Mouse (Mus musculus) ES-Bruce4 (cell line): Measurements from ENCODE around the gene Ceacam1. TPM values are rescaled to one million over a fixed set of nuclear protein-coding genes. Genes with fewer than 3 reads are reported as not detected.

Experiments
- H3K27ac ChIP-seq: 2 replicates; pipeline ENCODE4 v1.5.1; 2012; ENCODE audit warnings: low read length, inconsistent platforms; ENCODE audit not compliant: insufficient read depth
- H3K27me3 ChIP-seq: 2 replicates; pipeline ENCODE4 v1.6.1; 2012; ENCODE audit warnings: mild to moderate bottlenecking, low read length, inconsistent platforms; ENCODE audit not compliant: control insufficient read depth, poor library complexity, insufficient read depth, severe bottlenecking
- H3K36me3 ChIP-seq: 2 replicates; pipeline ENCODE4 v1.6.1; 2012; ENCODE audit warnings: inconsistent platforms, mild to moderate bottlenecking, low read length, moderate library complexity; ENCODE audit not compliant: control insufficient read depth, poor library complexity, insufficient read depth, severe bottlenecking
- H3K4me1 ChIP-seq: one replicate; pipeline ENCODE4 v1.8.1; 2011; ENCODE audit warnings: low read length; ENCODE audit not compliant: control insufficient read depth, insufficient read depth
- H3K4me3 ChIP-seq: 2 replicates; pipeline ENCODE4 v1.5.1; 2011; ENCODE audit warnings: low read depth, mild to moderate bottlenecking, low read length
- H3K9ac ChIP-seq: 2 replicates; pipeline ENCODE4 v1.6.1; 2012; ENCODE audit warnings: low read depth, mild to moderate bottlenecking, inconsistent platforms; ENCODE audit not compliant: poor library complexity, severe bottlenecking
- H3K9me3 ChIP-seq: replicated peaks from 2 replicates; pipeline ENCODE4 v1.6.1; 2012; ENCODE audit warnings: mild to moderate bottlenecking, low read length, inconsistent platforms; ENCODE audit not compliant: control insufficient read depth, poor library complexity, insufficient read depth, severe bottlenecking
- CTCF ChIP-seq: IDR thresholded peaks from one replicate; pipeline ENCODE4 v1.8.1; 2011; ENCODE audit warnings: low read depth, low read length
- EP300 ChIP-seq: IDR thresholded peaks from 2 replicates; pipeline ENCODE4 v1.6.1; 2011; ENCODE audit warnings: low read depth, low read length; ENCODE audit not compliant: insufficient read depth
- POLR2A ChIP-seq: IDR thresholded peaks from one replicate; pipeline ENCODE4 v1.8.1; 2011; ENCODE audit warnings: low read length; ENCODE audit not compliant: insufficient read depth
- polyA plus RNA-seq: library from polyadenylated mRNA; stranded (reverse); fragments of >200 nt; gene quantifications from 2 replicates; pipeline ENCODE4 v1.2.4, GENCODE M21; 2011; ENCODE audit warnings: low read depth; ENCODE audit not compliant: missing spikeins, insufficient read depth, insufficient read length

Ceacam1 gene
- polyA plus RNA-seq, 1 experiment: 1.5 TPM

- no peaks in the 10 kb centered on the region for H3K27me3 ChIP-seq
- H3K4me1 ChIP-seq: peaks cover 2% of the 10 kb centered on the region
- H3K9ac ChIP-seq: no peak overlapping the region
- no peak for TF ChIP-seq EP300
- TF ChIP-seq POLR2A: no peak
- TF ChIP-seq CTCF: no peak
- no peaks in the 10 kb centered on the region for H3K9me3 ChIP-seq
- no peaks in the 10 kb centered on the region for H3K36me3 ChIP-seq
- H3K27ac ChIP-seq: no peak overlapping the region
- H3K4me3 ChIP-seq: no peak overlapping the region
Observed at GRCm38 (mm10) chr7:25439978-25440815, 37.2 kb downstream of the Ceacam1 start.

- TF ChIP-seq POLR2A: no peak
- TF ChIP-seq CTCF: no peak
- no peak for TF ChIP-seq EP300
- no peaks in the 10 kb centered on the region for H3K27me3 ChIP-seq
- no peak overlapping the region for H3K27ac ChIP-seq
- H3K9me3 ChIP-seq: no peaks in the 10 kb centered on the region
- no peak overlapping the region for H3K9ac ChIP-seq
- H3K4me3 ChIP-seq: no peak overlapping the region
- H3K36me3 ChIP-seq: no peaks in the 10 kb centered on the region
- peaks cover 6% of the 10 kb centered on the region for H3K4me1 ChIP-seq
Observed at GRCm38 (mm10) chr7:25439124-25439822, 38.1 kb downstream of the Ceacam1 start.

GRCm38 (mm10) chr7:25436704-25437103 lies 40.7 kb downstream of the Ceacam1 start:
- Histone ChIP-seq H3K9ac (no peak overlapping the region), H3K36me3 (no peaks in the 10 kb centered on the region), H3K4me1 (peaks cover 10% of the 10 kb centered on the region), H3K4me3 (no peak overlapping the region), H3K27ac (peak overlapping the region; percentile 91), H3K27me3 (no peaks in the 10 kb centered on the region), H3K9me3 (no peaks in the 10 kb centered on the region)
- TF ChIP-seq POLR2A (no peak), EP300 (no peak), CTCF (no peak)

- Histone ChIP-seq H3K36me3 (no peaks in the 10 kb centered on the region), H3K27ac (peak overlapping the region; percentile 91), H3K27me3 (no peaks in the 10 kb centered on the region), H3K4me1 (peaks cover 10% of the 10 kb centered on the region), H3K4me3 (no peak overlapping the region), H3K9ac (no peak overlapping the region), H3K9me3 (no peaks in the 10 kb centered on the region)
- TF ChIP-seq POLR2A (no peak), CTCF (no peak), EP300 (no peak)
Observed at GRCm38 (mm10) chr7:25436226-25436625, 41.2 kb downstream of the Ceacam1 start.

GRCm38 (mm10) chr7:25435546-25435851 lies 41.9 kb downstream of the Ceacam1 start:
- no peak overlapping the region for H3K9ac ChIP-seq
- peak overlapping the region; percentile 91 for H3K27ac ChIP-seq
- no peak overlapping the region for H3K4me3 ChIP-seq
- no peaks in the 10 kb centered on the region for H3K27me3 ChIP-seq
- H3K4me1 ChIP-seq: peaks cover 10% of the 10 kb centered on the region
- no peaks in the 10 kb centered on the region for H3K9me3 ChIP-seq
- H3K36me3 ChIP-seq: no peaks in the 10 kb centered on the region
- TF ChIP-seq EP300 (no peak), POLR2A (no peak), CTCF (no peak)
